Mouse (Mus musculus) mesoderm, embryonic 11.5 days (tissue): ENCODE data around the gene Lrmda.

Source experiments
- DNase-seq: peaks from one replicate; pipeline ENCODE4 v3.0.0-alpha.2; 2012; ENCODE audit warnings: low read depth, low spot score

Lrmda gene

GRCm38 (mm10) chr14:22323530-22324292, 304.2 kb downstream of the Lrmda start:
- DNase-seq: no peak

DNA sequence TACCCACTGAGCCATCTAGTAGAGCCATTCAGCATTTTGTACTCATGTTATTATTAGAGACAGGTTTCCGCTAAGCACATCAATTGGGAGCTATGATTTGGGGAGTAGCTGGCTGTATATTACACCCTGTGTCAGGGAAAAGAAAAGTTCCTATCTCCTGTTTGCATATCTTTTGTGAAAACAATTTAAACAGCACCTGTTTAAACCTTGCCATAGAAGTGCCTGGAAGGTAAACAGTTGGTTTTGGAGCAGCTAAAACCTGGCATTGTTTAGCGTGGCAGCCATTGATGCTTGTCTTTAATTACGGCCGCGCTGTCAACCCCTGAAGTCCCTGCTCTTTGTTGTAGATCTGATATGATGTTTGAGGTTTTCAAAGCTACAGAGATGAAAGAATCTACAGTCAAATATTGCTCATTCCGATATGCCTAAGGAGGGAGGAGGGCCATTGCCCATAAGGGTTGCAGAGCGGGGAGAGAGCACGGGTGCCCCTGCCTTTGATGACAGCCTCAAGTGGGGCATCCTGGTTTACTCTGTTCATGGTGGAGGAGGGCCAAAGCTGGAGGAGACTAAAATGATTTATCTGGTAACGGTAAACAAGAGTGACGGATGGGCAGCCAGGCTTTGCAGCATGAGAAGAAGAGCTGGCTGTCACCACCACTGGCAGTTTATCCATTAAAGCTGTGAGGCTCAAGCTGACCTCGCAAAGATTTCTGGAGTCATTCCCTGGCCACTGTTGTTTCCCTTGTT, 306.9 kb downstream of the Lrmda start:
- DNase-seq: no peak

DNA sequence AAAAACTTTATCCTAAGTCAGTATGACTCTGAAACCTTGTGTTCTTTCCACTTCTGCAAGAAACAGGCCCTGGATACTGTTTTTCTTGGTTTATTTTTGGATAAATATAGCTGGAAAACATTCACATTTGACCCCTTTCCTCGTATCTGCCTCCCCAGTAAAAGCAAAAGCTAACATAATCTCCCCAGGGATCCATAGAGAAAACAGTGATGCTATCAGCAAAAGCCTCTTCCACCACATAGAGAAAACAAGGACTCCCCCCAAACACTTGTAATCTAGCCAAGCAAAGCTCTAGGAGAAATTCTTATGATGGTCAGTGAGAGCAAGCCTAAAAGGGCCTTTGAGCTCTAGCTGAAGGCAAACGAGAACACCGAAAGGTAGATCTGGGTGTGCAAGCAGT, 309.7 kb downstream of the Lrmda start:
- no peak for DNase-seq

GRCm38 (mm10) chr14:22335101-22335820, 315.7 kb downstream of the Lrmda start:
- no peak for DNase-seq

DNA sequence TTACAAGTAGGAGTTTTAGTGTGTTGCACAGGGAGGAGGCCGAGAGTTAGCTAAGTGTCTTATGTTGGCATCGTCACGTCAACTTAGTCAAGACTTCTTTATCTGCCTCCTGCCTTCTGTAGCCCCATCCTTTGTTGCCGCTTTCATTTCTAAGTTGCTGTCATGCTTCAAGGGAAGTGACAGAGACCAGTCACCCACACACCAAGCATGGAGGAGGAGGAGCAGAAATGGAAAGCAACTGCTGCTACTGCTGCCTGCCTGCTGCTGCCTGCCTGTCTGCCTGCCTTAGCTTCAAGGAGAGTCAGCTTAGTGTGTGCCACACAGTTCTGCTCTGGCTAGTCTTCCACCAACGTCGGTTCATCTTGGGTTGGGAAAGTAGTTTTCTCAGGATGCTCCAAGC, 319.7 kb downstream of the Lrmda start:
- no peak for DNase-seq

DNA sequence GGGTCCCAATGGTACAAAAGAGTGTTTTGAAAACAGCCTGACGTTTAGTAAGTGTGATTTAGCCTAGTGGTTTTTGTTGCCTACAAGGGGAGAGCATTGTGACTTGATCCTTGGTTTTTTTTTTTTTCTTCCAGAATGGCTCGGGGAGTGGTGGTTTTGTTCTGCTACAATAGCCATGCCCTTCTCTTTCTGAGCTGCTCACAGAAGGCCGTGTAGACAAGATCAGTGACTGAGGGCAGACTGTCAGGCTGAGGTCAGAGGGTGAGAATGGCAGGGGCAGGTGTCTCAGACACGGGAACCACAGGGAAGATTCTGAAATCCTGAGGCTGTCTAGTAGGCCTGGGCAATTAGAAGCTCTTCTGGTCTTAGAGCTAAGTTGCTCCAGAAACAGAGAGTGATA, 323.8 kb downstream of the Lrmda start:
- peak; percentile 38 for DNase-seq

DNA sequence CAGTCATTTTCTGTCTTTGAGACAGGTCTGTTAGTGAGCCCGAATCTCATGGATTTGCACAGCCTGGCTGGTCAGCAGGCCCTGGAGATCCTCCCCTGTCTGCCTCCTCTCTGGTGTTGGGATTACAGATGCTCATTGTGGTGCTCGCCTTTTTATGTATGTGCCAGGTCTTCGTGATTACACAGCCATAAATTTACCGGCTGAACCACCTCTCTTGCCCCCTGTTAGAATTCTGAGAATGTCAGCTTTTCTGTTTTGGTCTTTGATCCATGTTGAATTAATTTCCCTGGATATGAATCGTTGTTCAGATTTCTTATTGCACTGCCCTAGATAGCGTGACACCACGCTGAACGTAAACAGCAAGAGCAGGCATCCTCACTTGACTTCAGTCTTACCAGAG, 325.7 kb downstream of the Lrmda start:
- DNase-seq: no peak

DNA sequence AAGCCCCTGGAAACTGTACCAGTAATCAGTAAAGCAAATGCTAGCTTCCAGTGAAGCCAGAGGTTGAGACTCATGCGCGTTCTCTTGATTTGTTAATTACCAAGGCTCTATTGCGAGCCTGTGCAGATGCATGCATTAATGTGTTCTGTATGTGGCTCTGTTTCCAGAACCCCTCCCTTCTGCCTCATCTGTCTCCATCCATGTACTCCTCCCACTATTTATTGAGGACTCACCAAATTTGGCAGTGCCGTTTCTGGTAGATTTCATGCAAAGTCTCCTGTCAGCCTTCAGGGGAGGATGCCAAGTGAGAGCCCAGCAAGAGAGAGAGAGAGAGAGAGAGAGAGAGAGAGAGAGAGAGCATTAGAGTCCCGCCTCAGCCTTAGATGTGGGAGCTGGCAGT, 334.1 kb downstream of the Lrmda start:
- no peak for DNase-seq

DNA sequence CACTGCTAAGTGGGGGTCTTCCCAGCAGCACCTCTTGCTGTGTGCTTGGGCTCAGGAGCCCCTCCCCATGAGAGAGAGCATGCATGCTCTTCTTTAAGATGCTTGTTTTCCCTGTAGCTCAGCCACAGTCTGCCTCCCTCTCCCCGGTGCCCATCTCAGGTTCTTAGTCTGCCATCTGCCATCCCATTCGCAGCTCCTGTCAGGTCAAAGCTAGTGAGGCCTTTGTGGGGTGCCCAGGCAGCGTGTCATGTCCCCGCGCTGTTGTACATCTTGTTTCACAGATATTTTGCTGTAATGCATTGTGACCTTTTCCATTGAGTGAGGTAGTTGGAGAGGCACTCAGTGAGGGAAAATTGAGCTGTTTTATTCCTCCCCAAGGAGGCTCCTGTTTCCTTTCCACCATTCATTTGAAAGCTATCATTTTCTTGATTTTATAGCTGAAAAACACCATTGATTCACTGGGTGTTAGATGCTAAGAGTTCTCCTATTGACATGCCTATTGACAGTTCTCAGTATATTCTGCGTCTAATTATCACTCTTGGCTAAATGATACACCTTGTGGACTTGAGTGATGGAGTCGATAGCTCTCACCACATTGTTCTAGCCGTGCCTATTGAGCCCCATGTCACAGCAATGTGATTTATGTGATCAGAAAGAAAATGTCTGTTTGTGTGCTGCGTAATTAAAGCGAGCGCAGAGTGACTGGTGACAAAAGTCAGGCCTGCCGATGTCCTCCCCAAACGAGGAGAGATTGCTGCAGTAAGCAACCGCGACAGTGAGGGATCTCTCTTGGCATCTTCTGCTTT, 335.5 kb downstream of the Lrmda start:
- peak; percentile 49 for DNase-seq

GRCm38 (mm10) chr14:22357991-22358503, 338.5 kb downstream of the Lrmda start:
- peak; percentile 34 for DNase-seq

GRCm38 (mm10) chr14:22364010-22364748, 344.7 kb downstream of the Lrmda start:
- DNase-seq: peak; percentile 29

GRCm38 (mm10) chr14:22364771-22365355, 345.4 kb downstream of the Lrmda start:
- DNase-seq: no peak

- DNase-seq: no peak
These were observed 348.1 kb downstream of the Lrmda start for GRCm38 (mm10) chr14:22367615-22368014.

DNA sequence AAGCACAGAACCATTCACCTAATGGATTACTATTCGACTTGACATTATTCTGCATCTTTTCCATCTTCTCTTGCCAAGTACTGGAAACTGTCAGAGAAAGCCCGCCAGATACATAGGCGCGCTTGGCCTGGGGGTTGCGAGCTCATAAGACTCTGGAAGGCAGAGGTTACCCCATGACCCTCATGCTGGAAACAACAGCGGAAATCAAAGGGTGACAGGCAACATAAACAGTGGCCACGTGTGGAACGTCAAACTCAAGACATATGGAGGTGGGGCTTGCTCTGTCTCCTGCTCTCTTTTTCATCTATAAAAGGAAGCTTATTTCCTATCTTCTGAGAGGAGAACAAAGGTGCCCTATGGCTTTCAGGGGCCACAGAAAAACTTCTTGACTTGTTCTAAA, 351.6 kb downstream of the Lrmda start:
- DNase-seq: peak; percentile 34

GRCm38 (mm10) chr14:22372666-22373360, 353.3 kb downstream of the Lrmda start:
- no peak for DNase-seq

- no peak for DNase-seq
These were observed 353.8 kb downstream of the Lrmda start for GRCm38 (mm10) chr14:22373361-22373745.

DNA sequence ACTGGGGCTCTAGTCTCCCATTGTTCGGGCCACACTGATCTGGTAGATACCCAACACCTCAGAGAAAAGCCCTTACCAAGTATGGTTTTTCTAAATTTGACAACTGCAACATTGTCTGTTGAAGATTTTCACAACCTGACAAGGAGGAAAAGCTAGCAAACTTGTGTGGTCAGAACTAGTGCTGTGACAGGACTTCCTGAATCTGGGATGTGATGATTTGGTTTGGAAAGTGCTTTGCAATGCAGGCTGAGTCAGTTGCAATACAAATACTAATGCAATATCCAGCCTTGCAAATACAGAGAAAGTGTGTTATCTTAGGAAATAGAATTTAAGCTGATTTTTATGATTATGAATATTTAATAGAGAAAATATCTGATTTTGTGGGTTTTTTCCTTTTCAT, 357.6 kb downstream of the Lrmda start:
- DNase-seq: no peak

DNA sequence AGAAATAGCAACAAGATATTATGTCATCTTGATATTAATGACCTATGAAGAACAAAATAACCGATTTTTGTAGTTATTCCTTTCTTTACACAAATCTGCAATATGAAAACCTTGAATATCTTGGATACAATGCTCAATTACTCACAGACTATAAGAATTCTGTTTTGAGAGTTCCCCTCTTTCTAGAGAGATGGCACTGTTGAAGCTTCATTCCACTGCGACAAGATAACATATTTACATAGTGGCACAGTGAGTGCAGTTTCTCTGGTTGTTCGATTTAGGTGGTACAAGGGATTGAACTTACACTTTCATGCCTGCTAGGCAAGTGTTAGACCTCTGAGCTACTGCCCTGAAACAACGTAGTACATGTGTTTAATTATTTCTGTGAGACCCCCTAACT, 362.6 kb downstream of the Lrmda start:
- no peak for DNase-seq

DNA sequence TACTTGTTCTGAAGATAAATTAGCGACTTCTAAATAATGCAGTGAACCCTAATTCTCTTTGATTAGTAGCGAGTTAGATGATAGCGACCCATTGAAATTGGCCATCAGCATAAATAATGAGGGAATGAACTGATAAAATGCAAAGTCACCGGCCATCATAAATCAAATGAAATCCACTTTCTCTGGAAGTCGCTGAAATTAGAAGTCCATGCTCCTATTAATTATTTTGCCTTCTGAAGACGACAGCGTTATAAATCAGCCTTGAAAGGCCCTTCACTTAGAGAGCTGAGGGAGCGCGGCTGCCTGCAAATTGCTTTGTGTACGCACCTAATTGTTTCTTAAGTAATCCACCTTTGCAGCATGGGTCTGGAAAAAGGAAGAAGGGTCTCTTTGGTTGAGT, 374.1 kb downstream of the Lrmda start:
- DNase-seq: peak; percentile 59

- DNase-seq: no peak
These were observed 382.9 kb downstream of the Lrmda start for GRCm38 (mm10) chr14:22402411-22402810.
